ENCODE assay signal across 13 mouse cellular contexts in the genomic region with DNA sequence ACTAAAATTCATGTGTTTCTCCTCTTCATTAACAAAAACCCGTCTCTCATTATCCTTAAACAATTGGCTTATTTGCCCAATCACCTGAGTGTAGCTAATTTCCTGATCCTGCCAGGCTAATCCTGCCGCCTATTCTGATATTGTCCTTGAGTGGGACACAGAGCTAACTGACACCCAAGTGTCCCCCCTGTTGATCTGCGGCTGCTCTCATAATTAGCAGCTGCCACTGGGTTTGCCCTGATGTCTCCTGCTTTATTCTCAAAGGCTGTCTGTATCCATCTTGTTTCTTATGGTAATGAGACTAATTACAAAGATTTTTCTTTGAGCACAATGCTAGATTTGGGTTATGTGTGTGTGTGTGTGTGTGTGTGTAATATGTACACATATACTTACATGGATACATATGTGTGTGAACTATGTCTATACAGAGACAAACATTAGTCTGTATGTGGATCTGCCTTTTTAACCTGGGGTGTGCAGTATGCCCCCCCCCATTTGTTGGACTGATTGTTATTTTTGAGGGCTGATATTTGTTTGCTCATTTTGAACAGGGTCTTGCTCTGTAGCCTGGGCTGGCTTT. TPM values are rescaled to one million over a fixed set of nuclear protein-coding genes. Genes with fewer than 3 reads are reported as not detected.
DNase-seq lines count a peak whose midpoint lies in the region; ATAC-seq and TF ChIP-seq lines count a peak whose summit lies in the region.
"Had no signal": no experiment of that assay in that cellular context is flagged by ENCODE, and none has a peak within 500 bp of the region (broad histone marks: within the 10 kb centered on the region; RNA-seq: fewer than 3 reads in every experiment).

No protein-coding gene starts in this region.

- no peak overlapping the region for H3K4me3 ChIP-seq in hindbrain, embryonic 12.5 days
- no peak overlapping the region for H3K4me3 ChIP-seq in midbrain, embryonic 14.5 days (replicated peaks; ENCODE audit: low read depth, low read length)
- H3K4me3 ChIP-seq in liver, embryonic 12.5 days = no peak overlapping the region
- H3K4me3 ChIP-seq: embryonic facial prominence, embryonic 12.5 days; left cerebral cortex, adult 2 months; limb, embryonic 13.5 days had no signal

- H3K9ac ChIP-seq in hindbrain, embryonic 12.5 days = no peak overlapping the region
- no peak overlapping the region for H3K9ac ChIP-seq in midbrain, embryonic 14.5 days (replicated peaks; ENCODE audit: low read length)
- H3K9ac ChIP-seq in liver, embryonic 12.5 days = no peak overlapping the region
- H3K9ac ChIP-seq: embryonic facial prominence, embryonic 12.5 days; limb, embryonic 13.5 days had no signal

- peak; percentile 71 for ATAC-seq in hindbrain, embryonic 12.5 days (ENCODE audit: low FRiP score)
- ATAC-seq in midbrain, embryonic 14.5 days (ENCODE audit: low FRiP score, low TSS enrichment) = peak; percentile 68; the same call in 1 of the 2 replicates
- no peak for ATAC-seq in liver, embryonic 12.5 days

- H3K36me3 ChIP-seq in hindbrain, embryonic 12.5 days = no peaks in the 10 kb centered on the region
- no peaks in the 10 kb centered on the region for H3K36me3 ChIP-seq in midbrain, embryonic 14.5 days (ENCODE audit: control insufficient read depth, insufficient read depth, low read length)
- H3K36me3 ChIP-seq in liver, embryonic 12.5 days = no peaks in the 10 kb centered on the region
- H3K36me3 ChIP-seq: embryonic facial prominence, embryonic 12.5 days; limb, embryonic 13.5 days had no signal

- H3K27ac ChIP-seq in hindbrain, embryonic 12.5 days = 0 out of 2 replicates have a peak overlapping the region, but pooled peaks have one; percentile 12
- H3K27ac ChIP-seq in midbrain, embryonic 14.5 days (replicated peaks; ENCODE audit: low read depth, low read length) = no peak overlapping the region
- H3K27ac ChIP-seq in liver, embryonic 12.5 days = no peak overlapping the region
- H3K27ac ChIP-seq: embryonic facial prominence, embryonic 12.5 days; left cerebral cortex, adult 2 months; limb, embryonic 13.5 days had no signal

- H3K4me2 ChIP-seq in hindbrain, embryonic 12.5 days (replicated peaks) = no peak overlapping the region
- H3K4me2 ChIP-seq in midbrain, embryonic 14.5 days (ENCODE audit: low read length) = no peak overlapping the region
- no peak overlapping the region for H3K4me2 ChIP-seq in liver, embryonic 12.5 days
- H3K4me2 ChIP-seq: embryonic facial prominence, embryonic 12.5 days; limb, embryonic 13.5 days had no signal

- DNase-seq in cerebellum, postnatal 14 days = peak; percentile 10 to 31
- DNase-seq in cerebellum, adult 11 months = no peak
- peak; percentile 79 for DNase-seq in brain, embryonic 14.5 days (ENCODE audit: low read depth)
- DNase-seq in midbrain, embryonic 14.5 days = peak; percentile 40
- DNase-seq in gastrocnemius, postnatal 25 days = no peak
- no peak for DNase-seq in adrenal gland, postnatal 36 days
- DNase-seq: cerebellum, adult 18-20 months; thymus, postnatal 4 days had no signal

- no peaks in the 10 kb centered on the region for H3K27me3 ChIP-seq in hindbrain, embryonic 12.5 days
- no peaks in the 10 kb centered on the region for H3K27me3 ChIP-seq in midbrain, embryonic 14.5 days (ENCODE audit: control insufficient read depth, insufficient read depth, low read length)
- no peaks in the 10 kb centered on the region for H3K27me3 ChIP-seq in liver, embryonic 12.5 days (replicated peaks)
- H3K27me3 ChIP-seq: embryonic facial prominence, embryonic 12.5 days; limb, embryonic 13.5 days had no signal

- no peaks in the 10 kb centered on the region for H3K4me1 ChIP-seq in hindbrain, embryonic 12.5 days
- no peaks in the 10 kb centered on the region for H3K4me1 ChIP-seq in midbrain, embryonic 14.5 days (ENCODE audit: control insufficient read depth, insufficient read depth, low read length)
- no peaks in the 10 kb centered on the region for H3K4me1 ChIP-seq in liver, embryonic 12.5 days
- H3K4me1 ChIP-seq: embryonic facial prominence, embryonic 12.5 days; limb, embryonic 13.5 days had no signal

- WGBS in hindbrain, embryonic 12.5 days = 41% methylated on average over 3 of the region's 3 CpGs
- WGBS in midbrain, embryonic 14.5 days = 16% methylated on average over 3 of the region's 3 CpGs
- WGBS in liver, embryonic 12.5 days (ENCODE audit: insufficient replicate concordance) = 70% methylated on average over 3 of the region's 3 CpGs

- TF ChIP-seq CTCF in brain, embryonic 14.5 days (IDR thresholded peaks at IDR 0.05; ENCODE audit: borderline replicate concordance, extremely low read depth, insufficient read depth, insufficient read length) = no peak

- no peaks in the 10 kb centered on the region for H3K9me3 ChIP-seq in hindbrain, embryonic 12.5 days (replicated peaks)
- H3K9me3 ChIP-seq in midbrain, embryonic 14.5 days (ENCODE audit: control insufficient read depth, low read length) = no peaks in the 10 kb centered on the region
- H3K9me3 ChIP-seq in liver, embryonic 12.5 days (replicated peaks) = no peaks in the 10 kb centered on the region
- H3K9me3 ChIP-seq: embryonic facial prominence, embryonic 12.5 days; limb, embryonic 13.5 days had no signal

- TF ChIP-seq POLR2A in brain, embryonic 14.5 days (IDR thresholded peaks at IDR 0.05; ENCODE audit: borderline replicate concordance, extremely low read depth, insufficient read depth, insufficient read length, poor library complexity, severe bottlenecking) = no peak

RNA-seq across cellular contexts. Expression of gene Rbms1, which starts 49.3 kb away (rescaled TPM):
- 28.0 and 45.5 TPM in 2 replicates for polyA plus RNA-seq in brain, embryonic 14.5 days (2012; rRNA removed)
- 74.1 and 77.4 TPM in 2 replicates for polyA plus RNA-seq in hindbrain, embryonic 12.5 days (2016; fragmentation: Nextera tagmentation; extraction: Ambion mirVana)
- polyA plus RNA-seq in midbrain, embryonic 14.5 days (2014; fragmentation: Nextera tagmentation; extraction: Ambion mirVana) = 41.1 and 44.4 TPM in 2 replicates
- total RNA-seq in gastrocnemius, postnatal 25 days (2021) = 10 to 100 TPM; 21.8 to 22.1 TPM
- polyA plus RNA-seq in liver, embryonic 12.5 days (2016; fragmentation: Nextera tagmentation; extraction: Ambion mirVana) = 54.5 and 58.8 TPM in 2 replicates
- total RNA-seq in adrenal gland, postnatal 36 days (2021) = 10 to 100 TPM; 60.5 to 72.8 TPM

Comparison
In these comparisons a context has a peak if more than half of its experiments do, and no peak if none do; other contexts are left out.
1. DNase-seq: peak in cerebellum, postnatal 14 days (2 of 2), brain, embryonic 14.5 days (single experiment) and midbrain, embryonic 14.5 days (single experiment); none in cerebellum, adult 11 months (single experiment), gastrocnemius, postnatal 25 days (single experiment) and adrenal gland, postnatal 36 days (0 of 2).